Mouse (Mus musculus): ENCODE results near the gene Apoa1.

Gene Apoa1

GRCm38 (mm10) chr9:46228491-46228890 lies at the start of gene Apoa1:
Apoa1 (plus strand) TSS chr9:46228580.
- DNase-seq (ENCODE audit: low spot score) = no peak

- DNase-seq (ENCODE audit: low spot score) = no peak
Observed at GRCm38 (mm10) chr9:46178595-46178994, 49.8 kb upstream of the Apoa1 start.

- no peak for DNase-seq (ENCODE audit: low spot score)
Observed at GRCm38 (mm10) chr9:46181297-46181696, 47.1 kb upstream of the Apoa1 start.

GRCm38 (mm10) chr9:46184542-46184941 lies 43.8 kb upstream of the Apoa1 start:
- no peak for DNase-seq (ENCODE audit: low spot score)

- DNase-seq (ENCODE audit: low spot score) = peak; percentile 48
Observed at GRCm38 (mm10) chr9:46185191-46185590, 43.2 kb upstream of the Apoa1 start.

GRCm38 (mm10) chr9:46186387-46186786 lies 42.0 kb upstream of the Apoa1 start:
- no peak for DNase-seq (ENCODE audit: low spot score)

- DNase-seq (ENCODE audit: low spot score) = no peak
Observed at GRCm38 (mm10) chr9:46188370-46188769, 40.0 kb upstream of the Apoa1 start.

- DNase-seq (ENCODE audit: low spot score) = no peak
Observed at GRCm38 (mm10) chr9:46188956-46189355, 39.4 kb upstream of the Apoa1 start.

- no peak for DNase-seq (ENCODE audit: low spot score)
Observed at GRCm38 (mm10) chr9:46189381-46189780, 39.0 kb upstream of the Apoa1 start.

GRCm38 (mm10) chr9:46191234-46191633 lies 37.1 kb upstream of the Apoa1 start:
- no peak for DNase-seq (ENCODE audit: low spot score)

GRCm38 (mm10) chr9:46191644-46192043 lies 36.7 kb upstream of the Apoa1 start:
- DNase-seq (ENCODE audit: low spot score) = peak; percentile 77

GRCm38 (mm10) chr9:46192642-46193041 lies 35.7 kb upstream of the Apoa1 start:
- no peak for DNase-seq (ENCODE audit: low spot score)

GRCm38 (mm10) chr9:46194809-46195208 lies 33.6 kb upstream of the Apoa1 start:
- DNase-seq (ENCODE audit: low spot score) = no peak

- no peak for DNase-seq (ENCODE audit: low spot score)
Observed at GRCm38 (mm10) chr9:46196699-46197169, 31.6 kb upstream of the Apoa1 start.

GRCm38 (mm10) chr9:46198461-46198860 lies 29.9 kb upstream of the Apoa1 start:
- DNase-seq (ENCODE audit: low spot score) = no peak

- DNase-seq (ENCODE audit: low spot score) = no peak
Observed at GRCm38 (mm10) chr9:46198936-46199335, 29.4 kb upstream of the Apoa1 start.

- DNase-seq (ENCODE audit: low spot score) = no peak
Observed at GRCm38 (mm10) chr9:46199609-46200008, 28.8 kb upstream of the Apoa1 start.

- no peak for DNase-seq (ENCODE audit: low spot score)
Observed at GRCm38 (mm10) chr9:46206834-46207500, 21.4 kb upstream of the Apoa1 start.

- no peak for DNase-seq (ENCODE audit: low spot score)
Observed at GRCm38 (mm10) chr9:46207501-46207869, 20.9 kb upstream of the Apoa1 start.

- no peak for DNase-seq (ENCODE audit: low spot score)
Observed at GRCm38 (mm10) chr9:46208401-46208974, 19.9 kb upstream of the Apoa1 start.

GRCm38 (mm10) chr9:46210473-46210872 lies 17.9 kb upstream of the Apoa1 start:
- no peak for DNase-seq (ENCODE audit: low spot score)

GRCm38 (mm10) chr9:46214276-46214675 lies 14.1 kb upstream of the Apoa1 start:
- no peak for DNase-seq (ENCODE audit: low spot score)

GRCm38 (mm10) chr9:46214946-46215337 lies 13.4 kb upstream of the Apoa1 start:
- no peak for DNase-seq (ENCODE audit: low spot score)

Measured in embryo, embryonic 10.5 days (tissue).